ENCODE assay signal across 12 mouse cellular contexts in genomic region chr4:62505991-62506390, GRCm38 (mm10). TPM values are rescaled to one million over a fixed set of nuclear protein-coding genes. Genes with fewer than 3 reads are reported as not detected.
"Had no signal": no experiment of that assay in that cellular context is flagged by ENCODE, and none has a peak within 500 bp of the region (broad histone marks: within the 10 kb centered on the region; RNA-seq: fewer than 3 reads in every experiment).

No protein-coding gene starts in this region.

- H3K4me1 ChIP-seq: intestine, embryonic 15.5 days had no signal

- H3K4me2 ChIP-seq: intestine, embryonic 15.5 days; kidney, embryonic 15.5 days; limb, embryonic 12.5 days; midbrain, embryonic 12.5 days had no signal

- H3K4me3 ChIP-seq: intestine, embryonic 15.5 days; kidney, embryonic 15.5 days; left cerebral cortex, adult 2 months; limb, embryonic 12.5 days; midbrain, embryonic 12.5 days had no signal

- H3K9me3 ChIP-seq: intestine, embryonic 15.5 days; kidney, embryonic 15.5 days; limb, embryonic 12.5 days; midbrain, embryonic 12.5 days had no signal

- DNase-seq: kidney, postnatal 14 days; lung, adult 18-20 months; right cerebral cortex, adult 18-20 months; right cerebral cortex, postnatal 25 days; thymus, postnatal 4 days had no signal

- H3K27me3 ChIP-seq: intestine, embryonic 15.5 days; kidney, embryonic 15.5 days; limb, embryonic 12.5 days; midbrain, embryonic 12.5 days had no signal

- H3K9ac ChIP-seq: intestine, embryonic 15.5 days; kidney, embryonic 15.5 days; limb, embryonic 12.5 days; midbrain, embryonic 12.5 days had no signal

- H3K27ac ChIP-seq: intestine, embryonic 15.5 days; kidney, embryonic 15.5 days; left cerebral cortex, adult 2 months; limb, embryonic 12.5 days; midbrain, embryonic 12.5 days; stomach, postnatal 0 days had no signal

RNA-seq across cellular contexts. Expression of gene 4933430I17Rik, which starts 19.2 kb away (rescaled TPM):
- total RNA-seq: megakaryocyte-erythroid progenitor cell, adult 5-6 weeks had no signal
